Mouse (Mus musculus): ENCODE results near the gene Dnajb3. TPM values are rescaled to one million over a fixed set of nuclear protein-coding genes. Genes with fewer than 3 reads are reported as not detected.

Dnajb3 gene
- total and polyA plus RNA-seq, 3 experiments, result not detected

DNA sequence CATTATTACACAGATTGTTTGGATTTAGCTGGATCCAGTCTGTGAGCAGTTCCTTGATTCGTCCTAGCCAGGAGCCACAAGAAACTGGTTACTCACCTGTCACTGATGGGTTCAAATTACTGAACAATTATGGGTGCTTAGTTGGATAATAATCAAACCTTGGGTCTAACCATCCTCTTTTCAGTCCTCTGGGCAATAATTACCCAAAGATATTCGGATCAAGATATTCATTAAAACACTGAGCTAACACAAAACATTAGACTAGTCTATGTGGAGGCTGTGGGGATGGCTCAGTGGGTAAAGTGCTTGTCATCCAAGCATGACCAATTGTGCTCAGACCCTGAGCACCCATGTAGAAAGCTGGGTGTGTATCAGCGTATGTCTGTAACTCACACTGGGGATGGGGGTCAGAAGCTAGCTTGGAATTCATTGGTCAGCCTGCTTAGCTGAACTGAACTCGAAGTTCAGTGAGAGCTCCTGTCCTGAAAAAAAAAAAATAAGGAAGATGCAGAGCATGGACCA, 30.4 kb upstream of the Dnajb3 start:
- TF ChIP-seq USF2 (conservative IDR thresholded peaks at IDR 0.05; ENCODE audit: low read depth, low read length) (no peak), UBTF (IDR thresholded peaks at IDR 0.05; ENCODE audit: low read depth, low read length) (no peak), ZMIZ1 (IDR thresholded peaks at IDR 0.05; ENCODE audit: low read depth, low read length) (no peak), TCF12 (IDR thresholded peaks at IDR 0.05; ENCODE audit: low read depth, low read length) (no peak), ZC3H11A (IDR thresholded peaks at IDR 0.05; ENCODE audit: low read depth, low read length) (no peak), PAX5 (IDR thresholded peaks at IDR 0.05; ENCODE audit: low read length) (no peak), CHD2 (IDR thresholded peaks at IDR 0.05; ENCODE audit: low read length) (no peak), ZKSCAN1 (IDR thresholded peaks at IDR 0.05; ENCODE audit: borderline replicate concordance, low read depth, low read length) (no peak), NELFE (IDR thresholded peaks at IDR 0.05; ENCODE audit: low read depth, low read length) (no peak)
- no peak for DNase-seq (ENCODE audit: extremely low read depth)
- Histone ChIP-seq H3K79me2 (replicated peaks; ENCODE audit: control insufficient read depth, extremely low read depth, insufficient read depth, poor library complexity, severe bottlenecking) (no peaks in the 10 kb centered on the region), H3K9ac (ENCODE audit: insufficient read depth, low read depth) (no peak overlapping the region), H3K27me3 (replicated peaks) (peaks cover 38% of the 10 kb centered on the region), H3K9me3 (replicated peaks; ENCODE audit: low read length) (peaks cover 86% of the 10 kb centered on the region), H3K4me1 (ENCODE audit: control insufficient read depth in 1 of 2, insufficient read depth in 2 of 2) (no peaks in the 10 kb centered on the region), H3K4me2 (ENCODE audit: insufficient read depth, low read depth, poor library complexity, severe bottlenecking) (no peak overlapping the region), H3K27ac (ENCODE audit: insufficient read depth, low read depth) (no peak overlapping the region), H3K4me3 (replicated peaks in 1 of 3; ENCODE audit: low read depth in 2 of 3, low read length in 2 of 3, poor library complexity in 1 of 3) (no peak overlapping the region), H3K36me3 (replicated peaks in 1 of 2; ENCODE audit: control insufficient read depth in 1 of 2, insufficient read depth in 1 of 2, low read length in 1 of 2) (no peaks in the 10 kb centered on the region)
- in situ Hi-C loops (cut with MboI; ENCODE audit: low pct_ligation_motif_present, low pct_unique_long_range_greater_than_20kb, low sequenced_read_pairs) (no loop called here), dilution Hi-C loops (cut with MboI; ENCODE audit: extremely low pct_ligation_motif_present, extremely low pct_unique_long_range_greater_than_20kb, low sequenced_read_pairs) (no loop called here)

DNA sequence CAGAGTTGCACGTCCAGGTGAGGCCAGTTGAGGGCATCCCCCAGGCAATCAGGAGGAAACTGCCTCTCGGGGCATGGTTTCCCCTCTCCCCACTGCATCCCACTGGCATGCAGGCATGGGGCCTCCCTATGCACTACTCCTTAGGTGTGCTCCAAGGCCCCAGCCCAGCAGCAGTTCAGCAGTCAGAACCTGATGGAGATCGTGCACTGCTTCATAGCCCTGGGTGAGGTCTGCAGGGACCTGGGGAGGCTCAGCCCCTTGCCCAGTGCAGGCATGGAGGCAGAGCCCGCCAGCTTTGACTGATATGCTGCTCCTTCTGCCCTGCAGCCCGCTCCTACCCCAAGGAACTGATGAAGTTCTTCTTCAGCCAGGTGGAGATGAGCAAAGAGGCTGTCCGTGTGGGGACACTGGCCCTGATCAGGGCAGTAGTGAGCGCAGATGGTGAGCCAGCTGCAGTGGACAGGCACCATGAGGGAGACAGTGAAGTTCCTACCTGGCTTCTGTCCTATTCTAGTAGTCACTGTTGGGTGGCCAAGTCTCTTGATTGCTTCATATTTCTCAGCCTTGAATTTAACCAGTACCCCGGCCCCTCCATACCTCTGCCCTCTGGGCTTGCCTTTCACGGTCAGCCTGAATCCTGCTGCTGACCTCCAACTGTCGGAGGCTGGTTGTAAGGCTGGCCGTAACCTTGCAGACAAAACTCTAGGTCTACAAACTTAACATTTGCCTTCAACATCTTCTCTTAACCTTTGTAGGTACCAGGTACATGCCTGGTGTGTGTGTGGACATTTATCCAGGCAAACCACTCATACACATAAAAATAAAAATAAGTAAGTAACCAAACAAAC, 29.7 kb upstream of the Dnajb3 start:
- H3K27me3 ChIP-seq (replicated peaks), result peaks cover 35% of the 10 kb centered on the region
- no peak for DNase-seq (ENCODE audit: extremely low read depth)
- H3K79me2 ChIP-seq (replicated peaks; ENCODE audit: control insufficient read depth, extremely low read depth, insufficient read depth, poor library complexity, severe bottlenecking), result no peaks in the 10 kb centered on the region
- H3K4me1 ChIP-seq (ENCODE audit: control insufficient read depth in 1 of 2, insufficient read depth in 2 of 2), result no peaks in the 10 kb centered on the region
- H3K9me3 ChIP-seq (replicated peaks; ENCODE audit: low read length), result peaks cover 84% of the 10 kb centered on the region
- dilution Hi-C loops (cut with MboI; ENCODE audit: extremely low pct_ligation_motif_present, extremely low pct_unique_long_range_greater_than_20kb, low sequenced_read_pairs), result no loop called here
- H3K36me3 ChIP-seq (replicated peaks in 1 of 2; ENCODE audit: control insufficient read depth in 1 of 2, insufficient read depth in 1 of 2, low read length in 1 of 2), result no peaks in the 10 kb centered on the region
- H3K9ac ChIP-seq (ENCODE audit: insufficient read depth, low read depth), result no peak overlapping the region
- H3K4me3 ChIP-seq (replicated peaks in 1 of 3; ENCODE audit: low read depth in 2 of 3, low read length in 2 of 3, poor library complexity in 1 of 3), result no peak overlapping the region
- H3K27ac ChIP-seq (ENCODE audit: insufficient read depth, low read depth), result no peak overlapping the region
- TF ChIP-seq HCFC1 (IDR thresholded peaks at IDR 0.05; ENCODE audit: low read depth, low read length), result no peak
- no peak for TF ChIP-seq BHLHE40 (IDR thresholded peaks at IDR 0.05; ENCODE audit: low read depth, low read length)
- no peak for TF ChIP-seq ELF1 (IDR thresholded peaks at IDR 0.05; ENCODE audit: low read depth, low read length)
- no peak for TF ChIP-seq ZMIZ1 (IDR thresholded peaks at IDR 0.05; ENCODE audit: low read depth, low read length)
- no peak for TF ChIP-seq MAX (IDR thresholded peaks at IDR 0.05; ENCODE audit: low read length)
- TF ChIP-seq EP300 (IDR thresholded peaks at IDR 0.05; ENCODE audit: low read length), result no peak
- no peak for TF ChIP-seq CHD1 (IDR thresholded peaks at IDR 0.05; ENCODE audit: low read depth, low read length)
- TF ChIP-seq KAT2A (IDR thresholded peaks at IDR 0.05; ENCODE audit: insufficient replicate concordance, low read length), result no peak
- TF ChIP-seq NRF1 (IDR thresholded peaks at IDR 0.05; ENCODE audit: low read depth, low read length), result no peak
- no peak for TF ChIP-seq RCOR1 (conservative IDR thresholded peaks at IDR 0.05; ENCODE audit: low read depth, low read length)
- no peak for TF ChIP-seq TCF12 (IDR thresholded peaks at IDR 0.05; ENCODE audit: low read depth, low read length)
- no peak for TF ChIP-seq TBP (conservative IDR thresholded peaks at IDR 0.05; ENCODE audit: low read depth, low read length)
- TF ChIP-seq USF1 (IDR thresholded peaks at IDR 0.05; ENCODE audit: low read depth, low read length), result no peak
- TF ChIP-seq SMC3 (IDR thresholded peaks at IDR 0.05; ENCODE audit: low read depth, low read length), result no peak
- no peak for TF ChIP-seq ETS1 (conservative IDR thresholded peaks at IDR 0.05; ENCODE audit: low read depth, low read length)
- no peak for TF ChIP-seq RAD21 (IDR thresholded peaks at IDR 0.05; ENCODE audit: low read depth, low read length)
- in situ Hi-C loops (cut with MboI; ENCODE audit: low pct_ligation_motif_present, low pct_unique_long_range_greater_than_20kb, low sequenced_read_pairs), result no loop called here
- H3K4me2 ChIP-seq (ENCODE audit: insufficient read depth, low read depth, poor library complexity, severe bottlenecking), result no peak overlapping the region

Measured in CH12.LX (cell line).